In the genomic region with DNA sequence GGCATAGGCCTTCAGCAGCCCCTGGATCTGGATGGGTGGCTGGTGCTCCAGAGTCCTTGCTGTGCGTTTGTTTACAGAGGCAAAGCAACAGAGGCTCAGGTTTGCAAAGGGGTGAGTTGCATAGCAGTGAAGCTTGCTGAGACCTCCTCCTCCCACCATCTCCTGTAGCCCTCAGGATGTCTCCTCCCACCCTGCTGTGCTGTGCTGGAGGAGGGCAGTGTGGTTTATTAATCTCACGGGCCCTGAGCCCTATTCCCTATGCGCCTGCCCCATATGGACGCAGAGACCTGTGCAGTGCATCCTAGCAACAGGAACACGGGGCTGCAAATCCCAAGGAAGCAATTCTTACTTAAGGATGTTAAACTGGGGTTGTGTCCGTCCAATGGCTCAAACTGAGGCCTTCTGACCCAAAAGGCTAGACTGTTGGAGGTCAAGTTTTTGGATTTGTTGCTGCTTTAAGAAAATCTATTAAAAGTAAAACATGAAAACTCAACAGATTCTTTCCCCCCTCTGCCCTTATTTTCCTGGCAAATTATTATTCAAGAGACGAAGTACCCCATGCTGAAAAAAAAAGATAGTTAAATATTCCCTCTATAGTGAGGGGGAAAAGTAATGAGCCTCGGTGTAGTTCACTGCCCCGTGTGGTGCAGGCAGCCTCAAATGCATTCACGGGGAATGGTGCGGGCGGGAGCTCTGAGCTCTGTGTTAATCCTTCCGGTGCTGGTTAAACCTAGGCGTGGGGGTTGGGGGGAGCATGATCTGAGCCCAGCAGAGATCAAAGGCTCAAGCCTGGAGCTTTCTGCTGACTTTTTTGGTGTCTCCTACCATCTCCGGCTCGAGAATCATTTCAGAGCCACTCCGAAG, we compare ENCODE assay signal across 9 mouse cellular contexts.
DNase-seq lines count a peak whose midpoint lies in the region; ATAC-seq and TF ChIP-seq lines count a peak whose summit lies in the region.
"Had no signal": no experiment of that assay in that cellular context is flagged by ENCODE, and none has a peak within 500 bp of the region (broad histone marks: within the 10 kb centered on the region; RNA-seq: fewer than 3 reads in every experiment).

No protein-coding gene starts in this region.

- 10% methylated on average over 17 of the region's 17 CpGs for WGBS in heart, embryonic 14.5 days
- WGBS in hindbrain, embryonic 14.5 days: 4% methylated on average over 17 of the region's 17 CpGs
- 3% methylated on average over 17 of the region's 17 CpGs for WGBS in neural tube, embryonic 14.5 days
- WGBS in cerebellum, adult 2 months: 25% methylated on average over 17 of the region's 17 CpGs

- ATAC-seq in heart, embryonic 14.5 days (ENCODE audit: insufficient number of reproducible peaks, insufficient read depth, low FRiP score, low read depth): no peak
- ATAC-seq in hindbrain, embryonic 14.5 days (ENCODE audit: low FRiP score): peak; percentile 56; the same call in 1 of the 2 replicates
- 0 out of 2 replicates have a peak, but pooled peaks have one; percentile 34 for ATAC-seq in neural tube, embryonic 14.5 days (ENCODE audit: low read depth)

- no peaks in the 10 kb centered on the region for H3K4me1 ChIP-seq in heart, embryonic 14.5 days (ENCODE audit: control insufficient read depth in 2 of 2, insufficient read depth in 2 of 2, low read length in 2 of 2)
- H3K4me1 ChIP-seq in hindbrain, embryonic 14.5 days (replicated peaks; ENCODE audit: control insufficient read depth, insufficient read depth, low read length): peaks cover 23% of the 10 kb centered on the region
- H3K4me1 ChIP-seq in neural tube, embryonic 14.5 days (ENCODE audit: control insufficient read depth, insufficient read depth, low read length): peaks cover 10% of the 10 kb centered on the region; the same call in 1 of the 2 replicates
- no peaks in the 10 kb centered on the region for H3K4me1 ChIP-seq in cerebellum, adult 2 months (ENCODE audit: control insufficient read depth, insufficient read depth, low read length)

- no peak for TF ChIP-seq CTCF in cerebellum, adult 2 months (IDR thresholded peaks at IDR 0.05; ENCODE audit: borderline replicate concordance, insufficient read depth, low read depth, low read length)

- no peaks in the 10 kb centered on the region for H3K36me3 ChIP-seq in heart, embryonic 14.5 days (ENCODE audit: control insufficient read depth, insufficient read depth, low read length)
- no peaks in the 10 kb centered on the region for H3K36me3 ChIP-seq in hindbrain, embryonic 14.5 days (replicated peaks; ENCODE audit: control insufficient read depth, insufficient read depth)
- H3K36me3 ChIP-seq in neural tube, embryonic 14.5 days (ENCODE audit: control insufficient read depth, insufficient read depth, low read length): no peaks in the 10 kb centered on the region

- peaks cover 7% of the 10 kb centered on the region for H3K27me3 ChIP-seq in heart, embryonic 14.5 days (ENCODE audit: control insufficient read depth, insufficient read depth, low read length)
- no peaks in the 10 kb centered on the region for H3K27me3 ChIP-seq in hindbrain, embryonic 14.5 days (ENCODE audit: control insufficient read depth, insufficient read depth, low read length)
- H3K27me3 ChIP-seq in neural tube, embryonic 14.5 days (ENCODE audit: control insufficient read depth, insufficient read depth, low read length): no peaks in the 10 kb centered on the region
- H3K27me3 ChIP-seq in cerebellum, adult 2 months (ENCODE audit: control insufficient read depth, insufficient read depth, low read length): no peaks in the 10 kb centered on the region

- TF ChIP-seq POLR2A in cerebellum, adult 2 months (IDR thresholded peaks at IDR 0.05; ENCODE audit: borderline replicate concordance, insufficient read depth, low read length): no peak

- no peak for DNase-seq in heart, postnatal 36 days
- peak; percentile 55 for DNase-seq in embryo, embryonic 10 days (ENCODE audit: low spot score)
- no peak for DNase-seq in hindbrain, embryonic 14.5 days (ENCODE audit: low spot score)
- no peak for DNase-seq in left cerebral cortex, adult 18-20 months (ENCODE audit: low spot score in 2 of 2)
- no peak for DNase-seq in cerebellum, adult 2 months
- no peak for DNase-seq in spleen, postnatal 4 days (ENCODE audit: low spot score in 2 of 2)
- DNase-seq: lung, postnatal 10 days had no signal

- H3K9me3 ChIP-seq in heart, embryonic 14.5 days (ENCODE audit: control insufficient read depth, low read length): no peaks in the 10 kb centered on the region
- H3K9me3 ChIP-seq in hindbrain, embryonic 14.5 days (ENCODE audit: control insufficient read depth, low read length): no peaks in the 10 kb centered on the region
- no peaks in the 10 kb centered on the region for H3K9me3 ChIP-seq in neural tube, embryonic 14.5 days (ENCODE audit: control insufficient read depth, low read length)

- intact Hi-C loops in heart, postnatal 36 days (cut with DNase I): no loop called here

- no peak overlapping the region for H3K4me3 ChIP-seq in heart, embryonic 14.5 days (ENCODE audit: control insufficient read depth in 1 of 2, insufficient read depth in 1 of 2, low read depth in 1 of 2, low read length in 2 of 2)
- H3K4me3 ChIP-seq in hindbrain, embryonic 14.5 days (replicated peaks; ENCODE audit: low read length): no peak overlapping the region
- H3K4me3 ChIP-seq in neural tube, embryonic 14.5 days (ENCODE audit: low read depth, low read length): no peak overlapping the region
- no peak overlapping the region for H3K4me3 ChIP-seq in cerebellum, adult 2 months (replicated peaks; ENCODE audit: insufficient read depth, low read depth, low read length)

- H3K27ac ChIP-seq in heart, embryonic 14.5 days (replicated peaks in 1 of 2; ENCODE audit: control insufficient read depth in 1 of 2, insufficient read depth in 1 of 2, low read depth in 2 of 2, low read length in 2 of 2): no peak overlapping the region
- no peak overlapping the region for H3K27ac ChIP-seq in hindbrain, embryonic 14.5 days
- H3K27ac ChIP-seq in neural tube, embryonic 14.5 days (ENCODE audit: low read depth, low read length): no peak overlapping the region
- H3K27ac ChIP-seq in cerebellum, adult 2 months (ENCODE audit: insufficient read depth, low read length): no peak overlapping the region

- H3K4me2 ChIP-seq in heart, embryonic 14.5 days (ENCODE audit: low read length): 0 out of 2 replicates have a peak overlapping the region, but pooled peaks have one; percentile 7
- H3K4me2 ChIP-seq in hindbrain, embryonic 14.5 days (replicated peaks): peak overlapping the region; percentile 36
- peak overlapping the region; percentile 25; the same call in 1 of the 2 replicates for H3K4me2 ChIP-seq in neural tube, embryonic 14.5 days (ENCODE audit: low read depth, low read length)

- H3K9ac ChIP-seq in heart, embryonic 14.5 days (ENCODE audit: low read length): no peak overlapping the region
- H3K9ac ChIP-seq in hindbrain, embryonic 14.5 days: peak overlapping the region; percentile 34; the same call in 1 of the 2 replicates
- H3K9ac ChIP-seq in neural tube, embryonic 14.5 days (replicated peaks; ENCODE audit: low read depth, low read length): no peak overlapping the region
